Mouse (Mus musculus) cerebral cortex, adult 2 months (tissue): ENCODE data around the gene Rapgef1.

ENCODE experiments used
- WGBS: fragments of 180-500 bp; shearing (Covaris S2); methylation state at CpG from one replicate; pipeline ENCODE4 v1.1.7; 2018; 5-methylcytosine and 5-hydroxymethylcytosine counted together

Rapgef1 gene

DNA sequence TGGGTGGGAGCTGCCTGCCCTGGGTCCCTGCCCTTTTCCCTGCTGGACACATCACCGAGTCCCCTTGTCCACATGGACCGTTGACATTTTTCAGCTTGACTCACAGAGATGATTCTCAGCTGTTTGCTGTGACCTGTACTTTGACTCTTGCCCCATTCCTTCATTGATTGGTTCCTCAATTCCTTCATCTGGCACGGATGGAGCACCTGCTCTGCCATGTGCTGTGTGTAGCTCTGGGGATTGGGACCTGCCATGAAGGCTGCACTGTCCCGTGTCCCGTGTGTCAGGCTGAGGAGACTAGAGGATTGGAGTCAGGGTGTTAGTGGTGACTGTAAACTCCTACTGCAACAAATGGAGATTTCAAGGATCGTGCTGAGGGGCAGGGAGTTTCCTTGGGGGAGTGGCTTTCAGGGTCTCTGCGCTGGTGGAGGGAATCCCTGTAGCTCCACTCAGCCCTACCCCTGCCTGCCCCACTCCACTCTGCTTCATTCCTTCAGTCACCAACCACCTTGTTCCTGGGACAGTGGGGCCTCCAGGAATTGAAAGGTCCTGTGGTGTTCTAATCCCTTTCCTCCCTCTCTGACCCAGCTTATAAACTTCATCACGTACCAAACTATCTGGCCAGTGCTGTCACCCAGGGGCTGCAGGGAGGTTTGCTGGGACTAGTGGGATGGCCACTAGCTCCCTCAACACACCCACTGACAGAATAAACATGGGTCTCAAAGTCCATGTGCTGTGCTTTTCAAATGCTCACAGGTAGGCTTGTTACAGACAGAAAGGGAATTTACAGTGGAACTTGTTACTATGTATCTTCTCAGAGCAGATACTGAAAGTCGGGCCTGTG, 3.9 kb downstream of the Rapgef1 start:
- 75% methylated on average over 9 of the region's 9 CpGs for WGBS

DNA sequence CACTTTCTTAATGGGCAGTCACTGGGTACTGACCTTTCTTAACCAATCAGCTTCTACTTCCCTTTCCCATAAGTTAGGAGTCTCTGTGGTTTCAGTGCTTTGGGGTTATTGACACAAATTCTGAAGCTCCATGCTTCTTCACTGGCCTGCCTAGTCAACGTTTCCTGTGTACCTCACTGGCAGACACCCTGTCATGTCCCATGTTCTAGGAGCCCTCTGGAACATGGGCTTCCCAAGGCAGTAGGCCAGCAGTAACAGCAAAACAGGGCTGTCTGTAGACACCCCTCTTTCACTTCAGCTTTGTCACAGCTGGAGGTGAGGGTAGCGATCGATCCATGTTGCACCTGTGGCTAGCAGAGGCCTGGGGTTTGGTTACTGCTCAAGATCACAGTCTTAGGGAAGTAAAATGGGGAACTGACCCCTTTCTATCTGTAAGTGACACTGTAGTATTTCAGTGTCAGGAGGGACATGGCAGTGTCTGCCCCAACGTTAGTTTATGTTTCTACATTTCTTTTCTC, 4.6 kb downstream of the Rapgef1 start:
- WGBS: 55% methylated on average over 4 of the region's 4 CpGs

DNA sequence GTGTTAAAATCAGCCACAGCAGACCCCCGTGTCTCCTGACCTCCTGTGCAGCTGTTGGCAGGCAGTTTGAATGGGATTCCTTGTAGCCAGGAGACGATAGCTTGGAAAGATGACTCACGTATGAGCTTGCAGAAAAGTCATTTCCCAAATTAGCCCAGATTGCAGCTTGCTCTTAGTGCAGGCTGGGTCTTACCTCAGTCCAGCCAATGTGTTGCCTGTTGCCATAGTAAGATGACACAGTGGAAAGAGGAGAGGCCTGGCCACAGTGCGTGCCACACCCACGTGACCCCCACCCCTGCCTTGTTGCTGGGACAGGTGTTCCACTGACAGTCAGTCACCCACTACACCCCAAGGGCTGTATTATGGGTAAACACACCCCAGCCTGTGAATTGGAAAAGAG, 5.2 kb downstream of the Rapgef1 start:
- 32% methylated on average over 5 of the region's 5 CpGs for whole genome bisulfite sequencing

DNA sequence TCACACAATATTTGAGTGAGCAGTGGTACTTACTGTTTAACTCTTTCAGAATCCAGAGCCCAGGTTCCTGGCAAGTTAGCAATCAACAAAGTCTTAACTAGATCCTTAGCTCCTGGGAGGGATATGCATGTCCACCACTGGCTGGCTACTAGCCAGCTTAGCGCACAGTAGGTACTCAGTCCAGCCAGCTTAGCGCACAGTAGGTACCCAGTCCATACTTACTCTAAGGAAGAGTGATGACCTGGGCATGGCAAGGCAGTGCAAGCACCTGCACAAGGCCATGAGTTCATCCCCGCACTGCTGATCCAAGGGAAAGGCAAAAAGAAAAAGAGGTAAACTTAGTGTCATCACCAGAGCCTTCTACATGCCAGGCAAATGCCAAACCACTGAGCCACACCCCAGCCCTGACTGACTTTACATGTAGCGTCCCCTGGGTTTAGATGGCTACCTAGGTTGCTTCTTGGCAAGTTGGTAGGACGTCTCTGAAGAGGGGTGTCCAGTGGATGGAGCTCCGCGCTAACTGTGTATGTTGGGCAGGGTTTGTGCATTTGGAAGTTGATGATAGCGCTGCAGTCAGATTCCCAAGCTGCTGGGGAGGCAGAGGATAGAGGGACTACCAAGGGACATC, 6.2 kb downstream of the Rapgef1 start:
- 98% methylated on average over 8 of the region's 8 CpGs for WGBS

DNA sequence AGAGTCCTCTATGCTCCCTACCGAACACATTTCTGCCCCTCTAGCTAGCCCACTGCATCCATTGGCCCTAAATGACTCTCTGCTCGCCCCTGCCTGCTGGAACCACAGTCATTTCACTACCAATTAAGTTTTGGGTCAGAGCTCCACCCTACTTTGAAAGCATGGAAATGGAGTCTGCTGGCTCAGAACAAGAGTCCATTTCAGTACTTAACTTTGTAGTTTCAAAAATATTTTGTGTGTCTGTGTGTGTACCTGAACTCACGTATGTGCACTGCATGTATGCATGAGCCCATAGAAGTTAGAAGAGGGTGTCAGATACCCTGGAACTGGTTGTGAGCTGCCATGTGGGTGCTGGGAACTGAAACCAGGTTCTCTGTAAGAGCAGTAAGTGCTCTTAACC, 7.8 kb downstream of the Rapgef1 start:
- WGBS: 79% methylated on average over 3 of the region's 3 CpGs

DNA sequence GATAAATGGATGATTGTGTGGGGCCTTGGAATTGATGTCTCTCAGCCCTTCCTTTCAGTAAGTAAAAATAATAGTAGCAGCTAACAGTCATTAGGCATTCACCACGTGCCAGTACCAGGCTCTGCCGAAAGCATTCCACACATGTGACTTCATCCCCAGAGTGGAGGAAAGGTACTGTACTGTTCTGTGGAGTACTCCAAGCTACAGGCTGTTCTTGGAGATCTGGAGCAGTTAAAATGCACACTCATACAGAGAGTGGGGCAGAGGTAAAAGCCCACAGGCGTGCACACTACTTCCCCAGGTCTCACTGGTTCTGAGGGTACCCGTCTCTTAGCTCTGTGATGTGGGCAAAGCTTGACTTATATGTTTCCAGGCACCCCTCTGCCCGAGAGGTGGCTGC, 8.7 kb downstream of the Rapgef1 start:
- 57% methylated on average over 5 of the region's 5 CpGs for WGBS

DNA sequence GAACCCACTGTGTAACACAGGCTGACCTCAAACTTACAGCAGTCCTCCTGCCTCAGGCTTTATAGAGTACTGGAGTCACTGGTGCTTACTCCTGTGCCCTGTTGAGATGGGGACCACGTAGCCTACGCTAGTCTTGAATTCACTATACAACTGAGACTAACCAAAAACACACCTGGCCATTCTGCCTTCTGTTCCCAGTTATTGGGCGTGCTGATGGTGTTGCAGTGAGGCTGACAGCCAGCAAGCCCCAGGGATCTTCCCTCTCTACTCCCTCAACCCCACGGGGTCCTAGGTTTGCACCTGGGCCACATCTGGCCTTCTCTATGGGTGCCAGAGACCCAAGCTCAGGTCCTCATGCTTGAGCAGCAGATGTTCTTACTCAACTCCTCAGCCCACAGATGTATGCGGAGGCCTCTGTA, 9.3 kb downstream of the Rapgef1 start:
- 81% methylated on average over 5 of the region's 5 CpGs for WGBS

DNA sequence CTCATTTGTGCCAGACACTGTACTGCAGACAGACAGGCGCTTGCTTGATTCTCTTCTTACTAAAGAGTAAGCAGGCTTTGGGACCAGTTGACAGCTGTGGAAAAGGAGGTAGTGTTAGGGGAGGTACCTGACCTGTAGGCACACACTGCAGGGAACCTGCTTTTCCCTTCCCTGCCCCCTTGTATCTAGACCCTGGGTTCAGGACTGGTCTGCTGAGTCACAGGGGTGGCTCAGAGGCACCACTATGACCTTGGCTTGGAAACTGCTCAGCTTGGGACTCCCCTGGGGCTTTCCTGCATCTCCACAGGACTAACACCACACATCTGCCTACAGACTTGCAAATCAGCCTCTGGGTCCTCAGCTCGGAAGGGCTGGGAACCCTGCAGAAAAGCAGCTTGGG, 9.8 kb downstream of the Rapgef1 start:
- WGBS: 67% methylated on average over 2 of the region's 2 CpGs

DNA sequence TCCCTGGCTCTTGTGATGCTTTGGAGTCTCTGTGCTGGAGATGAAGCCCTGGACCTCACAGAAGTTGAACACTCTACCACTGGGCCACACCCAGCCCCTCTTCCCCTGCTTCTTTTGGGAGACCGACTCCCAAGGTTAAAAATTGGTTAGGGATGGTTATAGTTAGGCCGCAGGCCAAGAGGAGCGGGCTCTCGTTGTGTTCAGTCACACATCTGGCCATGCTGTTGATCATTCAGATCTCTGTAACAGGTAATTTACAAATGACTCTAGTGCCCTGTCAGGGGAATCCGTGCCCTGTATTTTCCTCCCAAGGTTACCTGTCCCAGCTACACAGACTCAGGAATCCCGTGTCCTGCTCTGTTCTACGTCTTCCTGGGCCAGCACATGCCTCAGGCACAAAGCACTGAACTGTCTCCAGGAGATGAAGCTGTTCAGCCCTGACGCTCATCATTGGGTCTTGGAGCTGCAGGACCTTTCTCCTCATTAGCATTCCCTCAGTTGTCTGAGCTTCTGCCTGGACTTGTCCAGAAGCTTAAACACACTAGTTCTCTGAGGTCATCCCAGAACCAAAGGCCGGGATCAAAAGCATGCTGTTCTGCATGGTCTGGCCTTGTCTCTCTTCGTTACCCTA, 10.7 kb downstream of the Rapgef1 start:
- WGBS: 88% methylated on average over 10 of the region's 10 CpGs

DNA sequence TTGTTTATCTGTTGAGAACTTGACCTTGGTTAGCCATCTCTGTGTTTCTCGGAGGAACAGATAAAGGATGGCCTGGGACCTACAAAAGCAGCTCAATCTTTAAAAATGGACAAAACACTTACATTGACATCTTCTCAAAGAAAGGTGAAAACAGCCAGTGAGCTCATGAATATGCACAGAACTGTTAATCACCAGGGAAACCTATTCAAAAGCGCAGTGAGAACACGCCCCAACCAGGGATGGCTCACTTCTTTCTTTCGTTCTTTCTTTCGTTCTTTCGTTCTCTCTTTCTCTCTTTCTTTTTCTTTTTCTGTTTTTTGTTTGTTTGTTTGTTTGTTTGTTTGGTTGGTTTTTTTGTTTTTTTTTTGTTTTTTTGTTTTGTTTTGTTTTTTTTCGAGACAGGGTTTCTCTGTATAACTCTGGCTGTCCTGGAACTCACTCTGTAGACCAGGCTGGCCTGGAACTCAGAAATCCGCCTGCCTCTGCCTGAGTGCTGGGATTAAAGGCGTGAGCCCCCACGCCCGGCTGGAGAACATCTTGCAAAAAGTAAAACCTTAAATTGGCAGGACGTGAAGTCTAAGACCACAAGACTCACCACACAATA, 12.1 kb downstream of the Rapgef1 start:
- WGBS: 79% methylated on average over 12 of the region's 12 CpGs

DNA sequence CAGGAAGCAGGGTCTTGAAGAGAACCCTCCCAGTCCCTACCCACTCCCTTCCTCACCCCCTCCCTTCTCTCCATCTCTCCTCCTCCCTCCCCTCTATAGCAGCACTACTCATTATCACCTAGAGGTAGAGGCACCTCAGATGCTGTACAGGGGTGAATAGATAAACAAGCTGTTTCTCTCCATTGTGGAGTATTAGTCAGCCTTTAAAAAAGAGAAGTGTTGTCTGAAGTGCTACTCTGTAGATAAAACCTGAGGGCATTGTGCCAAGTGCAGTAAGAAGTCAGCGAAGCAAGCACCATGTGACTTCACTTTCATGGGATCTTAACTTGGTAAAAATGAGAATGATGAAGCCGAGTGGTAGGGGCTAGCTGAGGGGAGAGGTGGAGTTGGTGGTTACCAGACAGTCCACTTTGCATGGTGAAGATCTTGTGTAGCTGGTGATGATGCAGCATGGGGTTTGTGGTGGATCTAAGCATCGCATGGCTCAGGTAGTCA, 12.7 kb downstream of the Rapgef1 start:
- 77% methylated on average over 3 of the region's 3 CpGs for WGBS

DNA sequence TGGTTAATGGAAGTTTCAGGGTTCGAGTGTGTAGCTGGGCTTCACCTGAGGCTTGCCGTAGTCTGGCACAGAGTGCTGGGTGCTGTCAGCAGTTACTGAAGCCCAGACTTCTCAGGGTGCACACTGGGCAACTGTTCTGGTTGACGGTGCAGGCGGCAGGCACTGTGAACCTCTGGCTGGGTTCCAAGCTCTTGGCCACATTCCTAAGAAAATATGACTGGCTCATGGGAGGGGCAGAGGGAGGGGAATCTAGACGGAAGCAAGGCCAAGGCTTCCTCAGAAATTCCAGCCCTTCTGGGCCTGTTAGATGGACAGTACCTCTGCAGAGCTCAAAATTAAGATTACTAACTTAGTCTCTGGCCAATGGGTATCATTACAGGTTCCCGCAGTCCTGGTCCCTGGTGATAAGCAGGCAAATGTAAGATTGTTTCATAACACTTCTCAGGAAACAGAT, 13.6 kb downstream of the Rapgef1 start:
- WGBS: 21% methylated on average over 6 of the region's 6 CpGs

DNA sequence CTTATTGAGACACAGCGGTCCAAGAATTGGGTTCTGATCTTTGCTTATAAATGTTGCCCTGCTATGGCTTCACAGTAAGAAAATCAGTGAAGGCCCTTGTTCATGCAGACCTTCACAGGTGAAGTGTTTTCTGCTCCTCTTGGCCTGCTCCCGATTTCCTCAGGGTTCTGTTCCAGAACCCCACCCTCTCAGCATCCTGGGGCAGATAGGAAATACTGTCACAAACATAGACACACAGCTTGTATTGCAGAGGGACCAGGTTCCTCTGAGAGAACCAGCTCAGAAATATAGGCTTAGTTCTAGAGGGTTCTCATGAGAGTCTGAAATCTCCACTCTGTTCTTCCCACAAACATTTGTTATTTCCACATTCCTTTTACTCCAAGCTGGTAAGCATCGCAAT, 14.3 kb downstream of the Rapgef1 start:
- 61% methylated on average over 3 of the region's 3 CpGs for WGBS

DNA sequence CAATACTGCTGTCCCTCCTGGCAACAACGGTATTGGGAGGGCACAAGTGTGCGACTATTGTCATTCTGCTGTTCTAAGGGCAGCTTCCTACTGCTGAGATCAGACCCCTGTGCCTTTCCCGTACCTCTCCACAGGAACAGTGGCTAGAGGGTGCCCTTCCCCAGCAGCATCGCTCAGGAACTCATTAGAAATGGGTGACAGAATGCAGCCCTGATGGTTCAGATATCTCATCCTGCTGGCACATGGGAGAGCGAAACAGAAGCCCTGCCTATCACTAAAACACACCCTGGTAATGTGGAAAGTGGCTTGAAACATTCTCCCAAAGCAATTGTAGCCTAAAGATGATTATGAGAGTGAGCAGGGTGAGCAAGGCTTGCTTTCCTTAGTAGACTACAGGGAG, 15.0 kb downstream of the Rapgef1 start:
- WGBS: 61% methylated on average over 5 of the region's 5 CpGs

DNA sequence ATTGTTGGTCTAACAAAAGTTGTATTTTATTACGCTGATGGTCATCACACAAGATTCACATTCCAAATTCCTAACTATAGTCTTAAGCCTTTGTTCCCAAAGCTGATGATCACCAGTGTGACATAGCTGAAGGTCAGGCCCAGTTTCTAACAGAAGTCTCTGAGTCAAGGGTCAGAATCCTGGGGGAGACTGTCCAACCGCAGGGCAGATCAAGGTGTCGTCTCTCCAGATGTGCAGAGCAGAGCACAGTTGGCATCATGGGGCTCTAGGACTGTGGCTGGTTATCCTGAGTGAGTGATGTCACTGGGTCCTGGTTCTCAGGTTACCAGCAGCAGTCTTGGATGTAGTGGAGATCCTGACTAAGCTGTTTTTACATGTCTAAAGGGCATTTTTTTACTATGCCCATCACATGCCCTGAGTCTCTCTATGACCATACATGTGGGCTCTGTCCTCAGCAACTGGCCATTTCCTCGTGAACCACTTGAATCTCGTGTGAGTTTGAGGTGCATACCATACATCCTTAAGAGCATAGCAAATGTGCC, 16.5 kb downstream of the Rapgef1 start:
- WGBS: 92% methylated on average over 5 of the region's 5 CpGs

DNA sequence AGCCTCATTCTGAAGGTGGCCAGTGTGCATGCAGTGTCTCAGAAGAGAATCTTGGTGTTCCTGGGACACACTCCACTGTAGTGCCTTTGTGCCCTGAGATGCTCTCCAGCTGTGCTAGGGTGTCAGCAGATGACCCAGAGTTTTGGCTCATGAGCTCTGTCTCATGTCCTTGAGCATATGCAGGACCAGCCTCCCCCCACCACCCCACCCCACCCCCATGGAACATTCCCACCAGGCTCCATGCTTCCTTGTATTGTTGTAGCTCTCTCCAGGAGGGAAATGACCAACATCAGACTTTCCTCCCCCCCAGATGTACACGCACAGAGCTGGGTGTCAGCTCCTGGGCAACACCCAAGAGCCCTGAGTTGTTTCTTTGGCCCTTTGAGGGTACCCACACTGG, 19.9 kb downstream of the Rapgef1 start:
- 60% methylated on average over 1 of the region's 1 CpGs for WGBS

DNA sequence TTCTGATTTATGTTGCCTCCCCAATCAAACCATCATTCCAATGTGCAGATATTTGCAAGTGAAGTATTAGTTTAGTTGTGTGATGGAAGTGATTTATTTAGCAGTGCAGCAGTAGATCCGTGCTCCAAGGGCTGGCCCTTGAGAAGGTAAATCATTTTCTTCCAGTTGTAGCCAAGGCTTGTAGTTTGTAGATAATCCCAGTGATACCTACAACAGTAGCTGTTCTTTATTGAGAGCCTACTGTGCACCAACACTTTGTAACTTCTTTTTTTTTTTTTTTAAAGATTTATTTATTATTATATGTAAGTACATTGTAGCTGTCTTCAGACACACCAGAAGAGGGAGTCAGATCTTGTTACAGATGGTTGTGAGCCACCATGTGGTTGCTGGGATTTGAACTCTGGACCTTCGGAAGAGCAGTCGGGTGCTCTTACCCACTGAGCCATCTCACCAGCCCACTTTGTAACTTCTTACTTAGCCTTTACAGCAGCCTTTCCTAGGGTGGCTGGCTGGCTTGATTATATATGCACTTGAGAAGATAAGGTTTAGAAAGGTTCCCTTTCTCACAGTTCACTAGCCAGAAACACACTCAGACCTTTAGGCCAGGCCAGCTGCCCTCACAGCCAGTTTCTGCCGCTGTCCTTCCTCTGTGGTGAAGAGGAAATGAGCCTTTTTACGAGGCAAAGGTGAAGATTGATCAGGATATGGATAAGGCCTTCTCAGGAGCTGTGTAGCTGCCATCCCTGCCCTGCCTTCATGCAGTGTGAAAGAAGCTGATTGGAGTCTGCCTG, 20.6 kb downstream of the Rapgef1 start:
- 87% methylated on average over 5 of the region's 5 CpGs for WGBS

DNA sequence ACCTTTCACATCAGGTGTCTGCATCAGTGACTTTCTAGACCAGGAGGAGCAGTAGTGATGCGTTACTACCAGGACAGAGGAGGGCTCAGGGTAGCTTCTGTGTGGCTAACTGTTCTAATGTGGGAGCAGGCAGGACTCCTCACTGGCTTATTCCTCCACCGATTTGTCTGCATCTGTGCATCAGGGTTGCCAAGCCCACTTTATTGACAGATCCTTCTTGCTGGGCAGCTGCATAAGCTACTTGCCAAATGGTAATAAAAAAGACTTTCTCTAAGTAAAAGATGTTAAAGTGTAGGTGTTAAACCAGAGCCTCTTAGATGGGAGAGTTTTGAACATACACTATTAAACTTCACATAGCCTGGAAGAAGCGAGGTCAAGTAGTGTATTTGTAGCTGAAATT, 22.2 kb downstream of the Rapgef1 start:
- 79% methylated on average over 3 of the region's 3 CpGs for WGBS

DNA sequence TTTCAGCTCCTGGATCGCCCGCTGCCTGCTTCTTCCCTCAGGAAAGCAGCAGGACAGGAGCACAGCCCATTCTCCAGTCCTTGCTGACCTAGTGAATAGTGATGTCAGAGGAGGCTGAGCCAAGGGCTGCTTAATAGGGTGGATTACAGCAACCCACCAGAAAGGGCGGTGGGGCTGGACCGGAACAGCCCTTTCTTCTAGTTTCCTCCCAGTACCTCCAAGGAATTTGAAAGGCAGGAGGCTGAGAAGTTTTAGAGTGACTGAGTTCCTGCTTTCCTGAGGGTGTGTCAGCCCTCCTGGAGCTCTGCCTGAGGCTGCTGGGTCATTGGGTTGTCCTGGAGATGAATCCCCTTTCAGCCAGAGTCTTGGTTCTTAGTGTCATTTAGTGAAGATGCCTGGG, 23.9 kb downstream of the Rapgef1 start:
- 71% methylated on average over 4 of the region's 4 CpGs for WGBS

DNA sequence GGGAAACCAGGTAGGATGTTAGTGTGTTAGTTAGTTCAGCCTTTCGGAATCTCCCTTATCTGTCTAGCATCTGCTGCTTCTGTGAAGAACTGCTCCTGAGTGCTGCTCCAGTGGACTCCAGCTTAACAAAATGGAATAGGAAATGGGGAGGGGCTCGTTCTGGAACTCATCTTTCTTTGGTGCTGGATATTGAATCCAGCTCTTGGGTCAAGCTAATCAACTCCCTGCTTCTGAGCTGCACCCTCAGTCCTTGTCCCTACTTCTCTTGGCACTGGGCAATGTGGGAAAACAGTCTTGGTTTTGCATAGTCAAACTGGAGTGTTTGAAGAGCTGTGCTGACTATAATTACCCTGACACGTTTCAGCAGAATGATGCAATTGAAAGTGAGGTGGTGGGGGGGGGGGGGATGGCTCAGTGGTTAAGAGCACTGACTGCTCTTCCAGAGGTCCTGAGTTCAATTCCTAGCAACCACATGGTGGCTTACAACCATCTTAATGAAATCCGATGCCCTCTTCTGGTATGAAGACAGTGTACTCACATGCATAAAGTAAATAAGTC, 25.6 kb downstream of the Rapgef1 start:
- WGBS: 57% methylated on average over 4 of the region's 4 CpGs

DNA sequence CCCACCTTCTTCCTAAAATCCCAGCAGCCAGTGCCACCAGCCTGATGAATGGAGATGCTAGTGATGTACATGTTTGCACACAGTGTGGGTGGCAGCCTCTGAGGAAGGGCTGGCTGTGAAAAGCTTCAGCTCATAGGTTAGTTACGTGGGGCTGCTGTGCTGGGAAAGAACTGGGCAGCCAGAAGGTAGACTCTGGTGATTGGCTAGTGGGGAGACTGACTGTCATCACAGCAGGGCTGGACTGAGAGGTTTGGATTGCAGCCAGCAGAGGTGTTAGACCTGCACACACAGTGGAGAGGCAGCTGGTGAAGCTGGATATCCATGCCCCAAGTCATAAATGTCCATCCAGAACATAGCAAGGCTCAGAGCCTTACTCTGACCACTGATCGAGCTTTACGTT, 27.1 kb downstream of the Rapgef1 start:
- 69% methylated on average over 3 of the region's 3 CpGs for WGBS
